In the genomic region with DNA sequence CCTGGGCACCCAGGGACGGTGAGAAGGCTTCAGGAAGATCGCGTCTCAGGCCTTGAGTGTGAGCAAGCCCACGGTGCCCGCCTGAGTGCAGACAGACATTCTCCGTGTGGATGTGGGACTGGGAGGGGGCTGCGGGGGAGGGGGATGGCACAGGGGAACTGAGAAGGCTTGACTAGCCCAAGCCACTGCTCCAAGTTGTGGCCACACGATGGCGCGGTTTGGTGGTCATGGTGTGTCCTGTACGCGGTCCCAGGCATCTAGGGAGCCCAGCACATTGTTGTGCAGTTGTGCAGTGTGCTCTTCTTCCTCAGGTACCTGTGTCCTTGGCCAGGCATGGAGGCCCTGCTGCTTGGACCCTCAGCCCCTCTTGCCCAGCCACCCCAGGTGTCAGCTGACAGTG, we compare ENCODE assay signal across 15 mouse cellular contexts. TPM values are rescaled to one million over a fixed set of nuclear protein-coding genes. Genes with fewer than 3 reads are reported as not detected.
DNase-seq lines count a peak whose midpoint lies in the region; ATAC-seq and TF ChIP-seq lines count a peak whose summit lies in the region.
"Had no signal": no experiment of that assay in that cellular context is flagged by ENCODE, and none has a peak within 500 bp of the region (broad histone marks: within the 10 kb centered on the region; RNA-seq: fewer than 3 reads in every experiment).

No protein-coding gene starts in this region.

- no peak overlapping the region for H3K4me3 ChIP-seq in gastrocnemius, adult 2 months
- H3K4me3 ChIP-seq in megakaryocyte, embryonic 14.5 days (replicated peaks), result peak overlapping the region; percentile 53
- no peak overlapping the region for H3K4me3 ChIP-seq in embryonic facial prominence, embryonic 11.5 days (ENCODE audit: low read depth, low read length)
- H3K4me3 ChIP-seq in midbrain, embryonic 16.5 days (ENCODE audit: low read depth, low read length), result no peak overlapping the region
- H3K4me3 ChIP-seq in left cerebral cortex, adult 2 months, result no peak overlapping the region
- H3K4me3 ChIP-seq: embryonic facial prominence, embryonic 13.5 days; heart, embryonic 13.5 days; liver, embryonic 13.5 days; midbrain, embryonic 12.5 days had no signal

- no peak overlapping the region for H3K27ac ChIP-seq in gastrocnemius, adult 2 months
- H3K27ac ChIP-seq in embryonic facial prominence, embryonic 11.5 days (replicated peaks; ENCODE audit: low read depth, low read length), result no peak overlapping the region
- H3K27ac ChIP-seq in midbrain, embryonic 16.5 days (ENCODE audit: low read length), result no peak overlapping the region
- no peak overlapping the region for H3K27ac ChIP-seq in left cerebral cortex, adult 2 months
- H3K27ac ChIP-seq: embryonic facial prominence, embryonic 13.5 days; heart, embryonic 13.5 days; liver, embryonic 13.5 days; midbrain, embryonic 12.5 days had no signal

- H3K9me3 ChIP-seq in megakaryocyte, embryonic 14.5 days, result no peaks in the 10 kb centered on the region
- H3K9me3 ChIP-seq in embryonic facial prominence, embryonic 11.5 days (replicated peaks; ENCODE audit: control insufficient read depth, low read length), result no peaks in the 10 kb centered on the region
- H3K9me3 ChIP-seq in midbrain, embryonic 16.5 days (replicated peaks; ENCODE audit: control insufficient read depth, low read length, poor library complexity, severe bottlenecking), result no peaks in the 10 kb centered on the region
- H3K9me3 ChIP-seq: embryonic facial prominence, embryonic 13.5 days; heart, embryonic 13.5 days; liver, embryonic 13.5 days; midbrain, embryonic 12.5 days had no signal

- DNase-seq in gastrocnemius, adult 2 months, result no peak
- no peak for DNase-seq in gastrocnemius, adult 18-20 months (ENCODE audit: low spot score)
- peak; percentile 47 for DNase-seq in embryonic facial prominence, embryonic 11.5 days (ENCODE audit: low spot score)
- DNase-seq in left cerebral cortex, adult 2 months (ENCODE audit: extremely low spot score in 1 of 2, low spot score in 2 of 2), result no peak
- DNase-seq: adrenal gland, postnatal 14 days; gastrocnemius, postnatal 25 days; liver, embryonic 13.5 days had no signal

- peaks cover 74% of the 10 kb centered on the region for H3K36me3 ChIP-seq in megakaryocyte, embryonic 14.5 days (replicated peaks; ENCODE audit: low read length)
- no peaks in the 10 kb centered on the region; the same call in none of the 2 replicates for H3K36me3 ChIP-seq in embryonic facial prominence, embryonic 11.5 days (replicated peaks; ENCODE audit: control insufficient read depth, insufficient read depth, low read depth, low read length)
- no peaks in the 10 kb centered on the region for H3K36me3 ChIP-seq in midbrain, embryonic 16.5 days (ENCODE audit: control insufficient read depth, insufficient read depth, low read length)
- H3K36me3 ChIP-seq: liver, embryonic 13.5 days had no signal

- intact Hi-C loops in gastrocnemius, adult 2 months (cut with DNase I), result loop anchor here (5.0 kb wide), 1 partner anchor 88 kb away; no protein-coding TSS in a partner anchor
- intact Hi-C loops in left cerebral cortex, adult 2 months (cut with DNase I), result no loop called here

- peaks cover 23% of the 10 kb centered on the region for H3K4me1 ChIP-seq in megakaryocyte, embryonic 14.5 days
- no peaks in the 10 kb centered on the region; the same call in 1 of the 2 replicates for H3K4me1 ChIP-seq in embryonic facial prominence, embryonic 11.5 days (ENCODE audit: control insufficient read depth, insufficient read depth, low read length)
- peaks cover 7% of the 10 kb centered on the region for H3K4me1 ChIP-seq in midbrain, embryonic 16.5 days (ENCODE audit: control insufficient read depth, insufficient read depth, low read length)
- H3K4me1 ChIP-seq: liver, embryonic 13.5 days had no signal

- no peak overlapping the region for H3K4me2 ChIP-seq in embryonic facial prominence, embryonic 11.5 days (ENCODE audit: low read depth, low read length)
- H3K4me2 ChIP-seq in midbrain, embryonic 16.5 days (ENCODE audit: low read length), result no peak overlapping the region
- H3K4me2 ChIP-seq: embryonic facial prominence, embryonic 13.5 days; heart, embryonic 13.5 days; liver, embryonic 13.5 days; midbrain, embryonic 12.5 days had no signal

- ATAC-seq in megakaryocyte, adult 5-6 weeks (ENCODE audit: poor library complexity, severe bottlenecking), result no peak
- ATAC-seq in embryonic facial prominence, embryonic 11.5 days (replicated peaks; ENCODE audit: insufficient number of reproducible peaks, low FRiP score, low TSS enrichment, low read depth), result no peak
- ATAC-seq in midbrain, embryonic 16.5 days, result 0 out of 2 replicates have a peak, but pooled peaks have one; percentile 11
- ATAC-seq in frontal cortex, adult (ENCODE audit: low TSS enrichment), result no peak

- no peak overlapping the region for H3K9ac ChIP-seq in embryonic facial prominence, embryonic 11.5 days (replicated peaks; ENCODE audit: low read length)
- H3K9ac ChIP-seq in midbrain, embryonic 16.5 days (ENCODE audit: low read depth, low read length), result no peak overlapping the region
- H3K9ac ChIP-seq: embryonic facial prominence, embryonic 13.5 days; heart, embryonic 13.5 days; liver, embryonic 13.5 days had no signal

- peak; percentile 24 for TF ChIP-seq CTCF in gastrocnemius, adult 2 months (IDR thresholded peaks at IDR 0.05)
- no peak; the same call in none of the 2 replicates for TF ChIP-seq CTCF in left cerebral cortex, adult 2 months (IDR thresholded peaks at IDR 0.05)

- WGBS in embryonic facial prominence, embryonic 11.5 days, result 21% methylated on average over 12 of the region's 12 CpGs
- 40% methylated on average over 12 of the region's 12 CpGs for WGBS in midbrain, embryonic 16.5 days

- peaks cover 14% of the 10 kb centered on the region for H3K27me3 ChIP-seq in megakaryocyte, embryonic 14.5 days (replicated peaks)
- H3K27me3 ChIP-seq in embryonic facial prominence, embryonic 11.5 days (ENCODE audit: control insufficient read depth, insufficient read depth, low read length), result no peaks in the 10 kb centered on the region
- no peaks in the 10 kb centered on the region for H3K27me3 ChIP-seq in midbrain, embryonic 16.5 days (ENCODE audit: control insufficient read depth, insufficient read depth, low read depth, low read length)
- H3K27me3 ChIP-seq: embryonic facial prominence, embryonic 13.5 days; liver, embryonic 13.5 days had no signal

RNA-seq across cellular contexts. Expression of a gene that starts 12.4 kb away (rescaled TPM):
- total RNA-seq in gastrocnemius, adult 2 months (2021), result under 1 TPM; 0.17 to 0.18 TPM
- total RNA-seq in gastrocnemius, adult 18-20 months (2021), result under 1 TPM in 1 of 2 experiments, not detected in 1; 0.16 TPM
- not detected in 2 replicates for polyA plus RNA-seq in megakaryocyte, embryonic 14.5 days (2012; ENCODE audit: insufficient read depth, low replicate concordance)
- not detected in 2 replicates for total RNA-seq in megakaryocyte, adult 5-6 weeks (2015)
- total RNA-seq in megakaryocyte, adult 5-6 weeks (2017), result not detected in 2 replicates
- polyA plus RNA-seq in embryonic facial prominence, embryonic 11.5 days (2014; fragmentation: Nextera tagmentation; extraction: Ambion mirVana), result 0.28 and 0.43 TPM in 2 replicates
- polyA plus RNA-seq in midbrain, embryonic 16.5 days (2015; fragmentation: Nextera tagmentation; extraction: Ambion mirVana), result 1.1 and 1.2 TPM in 2 replicates
- 10 to 100 TPM; 15.6 to 22.7 TPM for total RNA-seq in left cerebral cortex, adult 2 months (2021)
- polyA plus RNA-seq: heart, embryonic 13.5 days; liver, embryonic 13.5 days; spleen, adult 2 months had no signal

RNA-seq across cellular contexts. Expression of a gene that starts 29.7 kb away (rescaled TPM):
- 10 to 100 TPM; 23.3 to 28.5 TPM for total RNA-seq in gastrocnemius, adult 2 months (2021)
- total RNA-seq in gastrocnemius, adult 18-20 months (2021), result 10 to 100 TPM; 25.5 to 26.6 TPM
- 75.1 and 119 TPM in 2 replicates for polyA plus RNA-seq in megakaryocyte, embryonic 14.5 days (2012; ENCODE audit: insufficient read depth, low replicate concordance)
- total RNA-seq in megakaryocyte, adult 5-6 weeks (2015), result 35.2 and 45.0 TPM in 2 replicates
- 11.7 and 12.5 TPM in 2 replicates for total RNA-seq in megakaryocyte, adult 5-6 weeks (2017)
- polyA plus RNA-seq in embryonic facial prominence, embryonic 11.5 days (2014; fragmentation: Nextera tagmentation; extraction: Ambion mirVana), result 66.4 and 66.6 TPM in 2 replicates
- polyA plus RNA-seq in midbrain, embryonic 16.5 days (2015; fragmentation: Nextera tagmentation; extraction: Ambion mirVana), result 49.4 and 51.3 TPM in 2 replicates
- total RNA-seq in left cerebral cortex, adult 2 months (2021), result 10 to 100 TPM; 31.1 to 33.9 TPM

RNA-seq across cellular contexts. Expression of a gene that starts 30.0 kb away (rescaled TPM):
- 1,000 to 10,000 TPM in 1 of 2 experiments, 100 to 1,000 TPM in 1; 837 to 1,167 TPM for total RNA-seq in gastrocnemius, adult 2 months (2021)
- 1,000 to 10,000 TPM in 1 of 2 experiments, 100 to 1,000 TPM in 1; 977 to 1,022 TPM for total RNA-seq in gastrocnemius, adult 18-20 months (2021)
- polyA plus RNA-seq in megakaryocyte, embryonic 14.5 days (2012; ENCODE audit: insufficient read depth, low replicate concordance), result 26.4 and 27.4 TPM in 2 replicates
- 135 and 148 TPM in 2 replicates for total RNA-seq in megakaryocyte, adult 5-6 weeks (2015)
- total RNA-seq in megakaryocyte, adult 5-6 weeks (2017), result 73.7 and 87.8 TPM in 2 replicates
- polyA plus RNA-seq in embryonic facial prominence, embryonic 11.5 days (2014; fragmentation: Nextera tagmentation; extraction: Ambion mirVana), result 564 and 590 TPM in 2 replicates
- 525 and 569 TPM in 2 replicates for polyA plus RNA-seq in midbrain, embryonic 16.5 days (2015; fragmentation: Nextera tagmentation; extraction: Ambion mirVana)
- 100 to 1,000 TPM; 362 to 374 TPM for total RNA-seq in left cerebral cortex, adult 2 months (2021)

Comparison
In these comparisons a context has a peak if more than half of its experiments do, and no peak if none do; other contexts are left out.
1. RNA of a gene that starts 12.4 kb away (total RNA-seq): 15.6 to 22.7 TPM in left cerebral cortex, adult 2 months; 0.17 to 0.18 TPM in gastrocnemius, adult 2 months, 0.16 TPM in gastrocnemius, adult 18-20 months and not detected in megakaryocyte, adult 5-6 weeks; every median in the first group is over 10 times any median in the second.